Mouse (Mus musculus): ENCODE results near the gene Ttll6.

Ttll6 gene

GRCm38 (mm10) chr11:96194961-96195640 lies 61.5 kb downstream of the Ttll6 start:
- no peak for DNase-seq (ENCODE audit: low read depth, low spot score)

- no peak for DNase-seq (ENCODE audit: low read depth, low spot score)
Measured at GRCm38 (mm10) chr11:96195769-96196280, 62.2 kb downstream of the Ttll6 start.

GRCm38 (mm10) chr11:96198642-96199041 lies 65.1 kb downstream of the Ttll6 start:
- DNase-seq (ENCODE audit: low read depth, low spot score) = peak; percentile 70

- DNase-seq (ENCODE audit: low read depth, low spot score) = peak; percentile 36
Measured at GRCm38 (mm10) chr11:96199181-96200086, 65.8 kb downstream of the Ttll6 start.

GRCm38 (mm10) chr11:96200183-96200655 lies 66.6 kb downstream of the Ttll6 start:
- peak; percentile 29 for DNase-seq (ENCODE audit: low read depth, low spot score)

GRCm38 (mm10) chr11:96201741-96202140 lies 68.2 kb downstream of the Ttll6 start:
- no peak for DNase-seq (ENCODE audit: low read depth, low spot score)

GRCm38 (mm10) chr11:96202401-96203081 lies 69.0 kb downstream of the Ttll6 start:
- peak; percentile 23 for DNase-seq (ENCODE audit: low read depth, low spot score)

GRCm38 (mm10) chr11:96203182-96203788 lies 69.7 kb downstream of the Ttll6 start:
- DNase-seq (ENCODE audit: low read depth, low spot score) = peak; percentile 36

- DNase-seq (ENCODE audit: low read depth, low spot score) = no peak
Measured at GRCm38 (mm10) chr11:96203789-96204186, 70.2 kb downstream of the Ttll6 start.

- no peak for DNase-seq (ENCODE audit: low read depth, low spot score)
Measured at GRCm38 (mm10) chr11:96204351-96204750, 70.8 kb downstream of the Ttll6 start.

- DNase-seq (ENCODE audit: low read depth, low spot score) = peak; percentile 25
Measured at GRCm38 (mm10) chr11:96205426-96206131, 72.0 kb downstream of the Ttll6 start.

All from CD4-positive, CD25-positive, alpha-beta regulatory T cell, adult 2 months (primary cell).